Mouse (Mus musculus) liver, embryonic 13.5 days (tissue): ENCODE data around the gene Grb2. TPM values are rescaled to one million over a fixed set of nuclear protein-coding genes. Genes with fewer than 3 reads are reported as not detected.

Experiments used
- ATAC-seq: fragments of 200-750 bp; cut with Nextera tagmentation; 2 replicates; pipeline ENCODE4 v1.8.0; 2017; ENCODE audit warnings: low read depth, mild to moderate bottlenecking, moderate number of reproducible peaks, moderate library complexity
- DNase-seq: peaks from one replicate; pipeline ENCODE4 v3.0.0; 2022
- H3K27ac ChIP-seq: fragments of 300-500 bp; sonication (generic); 2 replicates; pipeline ENCODE4 v1.5.1; 2015; ENCODE audit warnings: moderate library complexity, mild to moderate bottlenecking, inconsistent platforms
- H3K27me3 ChIP-seq: fragments of 300-500 bp; sonication (generic); 2 replicates; pipeline ENCODE4 v1.6.1; 2015; ENCODE audit warnings: mild to moderate bottlenecking, inconsistent platforms
- H3K36me3 ChIP-seq: fragments of 300-500 bp; sonication (generic); 2 replicates; pipeline ENCODE4 v1.6.1; 2015; ENCODE audit warnings: mild to moderate bottlenecking, inconsistent platforms
- H3K4me1 ChIP-seq: fragments of 300-500 bp; sonication (generic); replicated peaks from 2 replicates; pipeline ENCODE4 v1.6.1; 2015; ENCODE audit warnings: inconsistent platforms
- H3K4me2 ChIP-seq: fragments of 300-500 bp; sonication (generic); 2 replicates; pipeline ENCODE4 v1.6.1; 2015; ENCODE audit warnings: inconsistent platforms, mild to moderate bottlenecking, moderate library complexity
- H3K4me3 ChIP-seq: fragments of 300-500 bp; sonication (generic); replicated peaks from 2 replicates; pipeline ENCODE4 v1.5.1; 2015; ENCODE audit warnings: mild to moderate bottlenecking, inconsistent platforms
- H3K9ac ChIP-seq: fragments of 300-500 bp; sonication (generic); 2 replicates; pipeline ENCODE4 v1.6.1; 2015; ENCODE audit warnings: mild to moderate bottlenecking, inconsistent platforms
- H3K9me3 ChIP-seq: fragments of 300-500 bp; sonication (generic); replicated peaks from 2 replicates; pipeline ENCODE4 v1.6.1; 2016; ENCODE audit warnings: inconsistent platforms
- WGBS: fragments of 180-500 bp; shearing (Covaris S2); methylation state at CpG from one replicate; pipeline ENCODE4 v1.1.7; 2015; ENCODE audit not compliant: insufficient replicate concordance; 5-methylcytosine and 5-hydroxymethylcytosine counted together
- polyA plus RNA-seq: library from polyadenylated mRNA; unstranded; fragments of >200 nt; fragmentation: Nextera tagmentation; extraction: Ambion mirVana; gene quantifications from 2 replicates; pipeline ENCODE4 v1.2.1, GENCODE M21; 2015

Gene Grb2
- polyA plus RNA-seq, 1 experiment from 2014 or later: 56.7 TPM

DNA sequence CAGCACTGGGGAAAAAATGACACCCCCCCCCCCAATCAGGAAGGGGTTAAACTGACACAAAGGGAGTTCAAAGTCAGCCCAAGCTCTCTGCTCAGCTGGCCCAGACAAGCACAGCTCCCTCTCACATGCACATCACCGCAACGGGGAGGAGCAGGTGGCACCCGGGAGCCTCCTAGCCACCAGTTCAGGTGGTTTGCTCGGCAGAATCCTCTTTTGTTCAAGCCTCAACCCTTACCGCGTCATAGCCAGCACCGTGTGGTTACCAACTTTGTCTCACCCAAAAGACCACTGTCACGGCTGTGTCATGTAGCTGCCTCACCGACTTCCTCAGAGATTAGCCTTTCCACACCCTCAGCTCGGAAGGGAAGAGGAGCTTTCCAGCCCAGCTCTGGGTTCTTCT is 65.1 kb downstream of the Grb2 start:
- Histone ChIP-seq H3K36me3 (peaks cover 44% of the 10 kb centered on the region), H3K4me3 (no peak overlapping the region), H3K9ac (no peak overlapping the region), H3K9me3 (no peaks in the 10 kb centered on the region), H3K27ac (no peak overlapping the region), H3K4me2 (no peak overlapping the region), H3K27me3 (no peaks in the 10 kb centered on the region), H3K4me1 (peaks cover 26% of the 10 kb centered on the region)
- 43% methylated on average over 10 of the region's 10 CpGs for WGBS
- no peak for ATAC-seq
- no peak for DNase-seq

DNA sequence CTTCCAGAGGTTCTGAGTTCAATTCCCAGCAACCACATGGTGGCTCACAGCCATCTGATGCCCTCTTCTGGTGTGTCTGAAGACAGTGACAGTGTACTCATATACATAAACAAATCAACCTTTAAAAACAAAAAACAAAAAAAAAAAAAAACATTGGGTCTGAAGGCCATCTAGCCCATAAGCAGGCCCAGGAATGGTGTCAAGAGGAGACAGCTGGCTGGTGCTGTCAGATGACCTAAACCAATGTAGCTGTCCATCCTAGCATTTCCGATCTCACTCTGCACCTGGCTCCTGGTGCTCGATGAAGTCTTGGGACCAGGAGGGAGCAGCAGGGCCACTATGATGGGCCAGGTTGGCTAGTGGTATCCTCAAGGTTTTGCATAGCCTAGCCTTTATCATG is 65.7 kb downstream of the Grb2 start:
- Histone ChIP-seq H3K9me3 (no peaks in the 10 kb centered on the region), H3K4me1 (peaks cover 26% of the 10 kb centered on the region), H3K4me3 (no peak overlapping the region), H3K27ac (no peak overlapping the region), H3K27me3 (no peaks in the 10 kb centered on the region), H3K36me3 (peaks cover 39% of the 10 kb centered on the region), H3K9ac (no peak overlapping the region), H3K4me2 (no peak overlapping the region)
- ATAC-seq: no peak
- no peak for DNase-seq
- WGBS: 88% methylated on average over 2 of the region's 2 CpGs

- H3K9me3 ChIP-seq: no peaks in the 10 kb centered on the region
- ATAC-seq (0 out of 2 replicates have a peak, but pooled peaks have one; percentile 13), DNase-seq (no peak)
- H3K4me1 ChIP-seq: peaks cover 26% of the 10 kb centered on the region
- 75% methylated on average over 4 of the region's 4 CpGs for WGBS
- H3K27me3 ChIP-seq: no peaks in the 10 kb centered on the region
- H3K4me3 ChIP-seq: no peak overlapping the region
- H3K27ac ChIP-seq: no peak overlapping the region
- H3K36me3 ChIP-seq: peaks cover 35% of the 10 kb centered on the region
- no peak overlapping the region for H3K9ac ChIP-seq
- H3K4me2 ChIP-seq: no peak overlapping the region
Observed at GRCm38 (mm10) chr11:115641664-115642036, 66.7 kb downstream of the Grb2 start.

DNA sequence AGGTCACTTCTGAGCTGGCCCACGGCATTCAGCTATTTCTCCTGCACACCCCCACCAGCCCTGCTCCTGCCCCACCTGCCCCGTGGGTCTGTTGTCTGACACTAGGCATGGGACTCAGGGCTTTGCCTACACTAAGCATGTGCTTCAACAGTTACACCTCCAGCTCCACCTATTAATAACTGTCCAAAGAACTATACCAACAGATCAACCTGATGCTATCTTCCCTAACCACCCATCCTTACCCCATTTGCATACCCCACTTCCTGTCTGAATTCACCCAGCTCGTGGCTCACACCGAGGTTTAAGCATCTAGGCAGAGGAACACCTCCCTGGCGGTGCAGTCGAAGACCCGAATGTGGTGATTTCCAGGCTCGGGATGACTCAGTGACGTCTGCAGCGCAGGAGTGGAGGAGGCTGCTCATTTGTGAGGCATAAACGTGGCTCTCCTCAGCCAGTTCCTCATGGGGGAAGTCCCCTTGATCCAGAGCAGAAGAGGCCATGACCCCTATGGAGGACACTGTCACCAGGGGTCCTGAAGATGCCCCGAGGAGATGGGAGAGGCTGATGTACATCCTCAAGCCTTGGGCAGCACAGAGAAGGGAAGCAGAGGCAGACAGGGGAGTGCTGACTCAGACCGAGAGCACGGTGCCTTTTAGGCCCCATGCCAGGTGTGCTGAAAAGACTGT is 67.3 kb downstream of the Grb2 start:
- ATAC-seq (0 out of 2 replicates have a peak, but pooled peaks have one; percentile 25), DNase-seq (no peak)
- H3K9ac ChIP-seq: no peak overlapping the region
- peak overlapping the region; percentile 29; the same call in 1 of the 2 replicates for H3K27ac ChIP-seq
- 17% methylated on average over 14 of the region's 14 CpGs for WGBS
- peaks cover 30% of the 10 kb centered on the region for H3K36me3 ChIP-seq
- no peaks in the 10 kb centered on the region for H3K27me3 ChIP-seq
- H3K4me3 ChIP-seq: no peak overlapping the region
- H3K4me2 ChIP-seq: no peak overlapping the region
- H3K9me3 ChIP-seq: no peaks in the 10 kb centered on the region
- peaks cover 26% of the 10 kb centered on the region for H3K4me1 ChIP-seq

GRCm38 (mm10) chr11:115640311-115640828 is 68.0 kb downstream of the Grb2 start:
- no peak overlapping the region for H3K9ac ChIP-seq
- ATAC-seq: no peak
- H3K36me3 ChIP-seq: peaks cover 23% of the 10 kb centered on the region
- WGBS: 71% methylated on average over 3 of the region's 4 CpGs
- H3K4me1 ChIP-seq: peaks cover 26% of the 10 kb centered on the region
- no peaks in the 10 kb centered on the region for H3K27me3 ChIP-seq
- no peak overlapping the region for H3K27ac ChIP-seq
- H3K9me3 ChIP-seq: no peaks in the 10 kb centered on the region
- H3K4me2 ChIP-seq: no peak overlapping the region
- H3K4me3 ChIP-seq: no peak overlapping the region
- no peak for DNase-seq

DNA sequence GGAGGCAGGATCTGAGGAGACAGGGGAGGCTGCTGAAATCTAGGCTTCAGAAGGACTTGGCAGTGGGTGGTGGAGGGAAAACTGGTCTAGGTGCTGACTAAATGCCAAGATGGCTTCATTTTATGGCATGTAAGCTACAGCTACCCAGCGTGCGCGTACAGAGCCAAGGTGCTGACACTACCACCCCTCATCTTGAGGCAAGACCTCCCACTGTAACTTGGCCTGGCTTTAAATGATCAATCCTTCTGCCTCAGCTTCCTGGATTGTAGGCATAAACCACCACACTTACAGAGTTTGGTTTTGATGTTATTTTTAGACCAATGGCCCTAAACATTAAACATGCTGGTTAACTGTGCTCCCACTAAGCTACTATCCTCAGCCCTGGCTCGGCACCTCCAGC is 68.9 kb downstream of the Grb2 start:
- DNase-seq (no peak), ATAC-seq (no peak)
- WGBS: 75% methylated on average over 4 of the region's 4 CpGs
- H3K9ac ChIP-seq: no peak overlapping the region
- peaks cover 26% of the 10 kb centered on the region for H3K4me1 ChIP-seq
- H3K9me3 ChIP-seq: no peaks in the 10 kb centered on the region
- H3K4me2 ChIP-seq: no peak overlapping the region
- no peak overlapping the region for H3K27ac ChIP-seq
- no peak overlapping the region for H3K4me3 ChIP-seq
- H3K27me3 ChIP-seq: no peaks in the 10 kb centered on the region
- H3K36me3 ChIP-seq: peaks cover 15% of the 10 kb centered on the region

- H3K4me1 ChIP-seq: peaks cover 23% of the 10 kb centered on the region
- H3K36me3 ChIP-seq: peaks cover 10% of the 10 kb centered on the region
- DNase-seq: no peak
- H3K9me3 ChIP-seq: no peaks in the 10 kb centered on the region
- WGBS: 33% methylated on average over 5 of the region's 5 CpGs
- no peak overlapping the region for H3K4me2 ChIP-seq
- ATAC-seq: no peak
- H3K9ac ChIP-seq: no peak overlapping the region
- no peak overlapping the region for H3K4me3 ChIP-seq
- H3K27ac ChIP-seq: no peak overlapping the region
- H3K27me3 ChIP-seq: no peaks in the 10 kb centered on the region
Observed at GRCm38 (mm10) chr11:115638498-115639409, 69.6 kb downstream of the Grb2 start.

GRCm38 (mm10) chr11:115636960-115637359 is 71.4 kb downstream of the Grb2 start:
- no peak for ATAC-seq
- Histone ChIP-seq H3K4me3 (no peak overlapping the region), H3K9ac (no peak overlapping the region), H3K9me3 (no peaks in the 10 kb centered on the region), H3K4me2 (no peak overlapping the region), H3K27ac (no peak overlapping the region), H3K36me3 (no peaks in the 10 kb centered on the region), H3K27me3 (no peaks in the 10 kb centered on the region), H3K4me1 (peaks cover 20% of the 10 kb centered on the region)
- DNase-seq: no peak
- WGBS: 65% methylated on average over 3 of the region's 3 CpGs

- H3K4me2 ChIP-seq: no peak overlapping the region
- no peaks in the 10 kb centered on the region for H3K9me3 ChIP-seq
- no peaks in the 10 kb centered on the region for H3K36me3 ChIP-seq
- no peak overlapping the region for H3K4me3 ChIP-seq
- H3K4me1 ChIP-seq: peaks cover 16% of the 10 kb centered on the region
- DNase-seq: no peak
- no peak for ATAC-seq
- no peak overlapping the region for H3K9ac ChIP-seq
- H3K27ac ChIP-seq: no peak overlapping the region
- H3K27me3 ChIP-seq: no peaks in the 10 kb centered on the region
- WGBS: 64% methylated on average over 8 of the region's 8 CpGs
Observed at GRCm38 (mm10) chr11:115635484-115635883, 72.9 kb downstream of the Grb2 start.

- no peaks in the 10 kb centered on the region for H3K9me3 ChIP-seq
- no peak overlapping the region for H3K4me2 ChIP-seq
- peaks cover 17% of the 10 kb centered on the region for H3K4me1 ChIP-seq
- no peak overlapping the region for H3K9ac ChIP-seq
- no peak overlapping the region for H3K4me3 ChIP-seq
- H3K27me3 ChIP-seq: no peaks in the 10 kb centered on the region
- 70% methylated on average over 8 of the region's 8 CpGs for WGBS
- no peak overlapping the region for H3K27ac ChIP-seq
- DNase-seq: no peak
- ATAC-seq: no peak
- H3K36me3 ChIP-seq: no peaks in the 10 kb centered on the region
Observed at GRCm38 (mm10) chr11:115635041-115635440, 73.4 kb downstream of the Grb2 start.

DNA sequence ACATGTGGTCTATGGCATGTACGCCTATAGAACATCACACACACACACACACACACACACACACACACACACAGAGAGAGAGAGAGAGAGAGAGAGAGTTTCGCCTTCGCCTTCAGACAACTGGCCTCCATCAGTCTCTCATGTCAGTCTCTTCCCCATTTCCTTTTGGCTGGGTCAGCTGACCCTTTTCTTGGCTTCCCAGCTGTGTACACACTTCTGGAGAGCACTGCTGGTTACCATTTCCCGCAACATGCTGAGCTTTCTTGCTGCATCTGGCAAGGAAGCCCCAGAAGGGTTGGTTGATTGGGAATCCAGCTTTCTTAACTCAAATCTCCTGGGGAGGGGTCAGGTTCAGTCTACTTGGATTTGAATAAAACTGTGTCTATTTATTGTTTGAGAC is 74.3 kb downstream of the Grb2 start:
- Histone ChIP-seq H3K27me3 (no peaks in the 10 kb centered on the region), H3K4me3 (no peak overlapping the region), H3K9ac (no peak overlapping the region), H3K4me1 (peaks cover 16% of the 10 kb centered on the region), H3K27ac (no peak overlapping the region), H3K36me3 (no peaks in the 10 kb centered on the region), H3K9me3 (no peaks in the 10 kb centered on the region), H3K4me2 (no peak overlapping the region)
- DNase-seq (no peak), ATAC-seq (no peak)
- WGBS: 63% methylated on average over 4 of the region's 4 CpGs
